Mouse (Mus musculus) kidney, postnatal 0 days (tissue): ENCODE results near the gene Prex1. TPM values are rescaled to one million over a fixed set of nuclear protein-coding genes. Genes with fewer than 3 reads are reported as not detected.
A peak's percentile ranks its signal among the peaks of the same experiment; 100 is the strongest.

Experiments used
- ATAC-seq: fragments of 200-750 bp; cut with Nextera tagmentation; replicated peaks from 2 replicates; pipeline ENCODE4 v1.8.0; 2017; ENCODE audit warnings: low read depth, moderate number of reproducible peaks, moderate TSS enrichment, moderate library complexity; ENCODE audit not compliant: low FRiP score
- DNase-seq: peaks from one replicate; pipeline ENCODE4 v3.0.0-alpha.2; 2016; ENCODE audit warnings: low spot score
- H3K27ac ChIP-seq: fragments of 300-500 bp; sonication (generic); 2 replicates; pipeline ENCODE4 v1.5.1; 2014; ENCODE audit warnings: mild to moderate bottlenecking
- H3K27me3 ChIP-seq: fragments of 300-500 bp; sonication (generic); 2 replicates; pipeline ENCODE4 v1.6.1; 2014; ENCODE audit warnings: low read length, mixed read lengths; ENCODE audit not compliant: insufficient read depth
- H3K36me3 ChIP-seq: fragments of 300-500 bp; sonication (generic); 2 replicates; pipeline ENCODE4 v1.6.1; 2014; ENCODE audit warnings: low read length, mixed read lengths; ENCODE audit not compliant: insufficient read depth
- H3K4me1 ChIP-seq: fragments of 300-500 bp; sonication (generic); replicated peaks from 2 replicates; pipeline ENCODE4 v1.6.1; 2014; ENCODE audit warnings: antibody characterized with exemption, low read length, mixed read lengths; ENCODE audit not compliant: insufficient read depth
- H3K4me2 ChIP-seq: fragments of 300-500 bp; sonication (generic); 2 replicates; pipeline ENCODE4 v1.6.1; 2014; ENCODE audit warnings: mild to moderate bottlenecking, low read length, moderate library complexity, mixed read lengths
- H3K4me3 ChIP-seq: fragments of 300-500 bp; sonication (generic); replicated peaks from 2 replicates; pipeline ENCODE4 v1.5.1; 2014; ENCODE audit warnings: low read depth, low read length
- H3K9ac ChIP-seq: fragments of 300-500 bp; sonication (generic); 2 replicates; pipeline ENCODE4 v1.6.1; 2014; ENCODE audit warnings: low read depth, low read length
- H3K9me3 ChIP-seq: fragments of 300-500 bp; sonication (generic); replicated peaks from 2 replicates; pipeline ENCODE4 v1.6.1; 2016; ENCODE audit warnings: low read length, inconsistent platforms, mixed read lengths
- CTCF ChIP-seq: IDR thresholded peaks from 2 replicates; pipeline ENCODE4 v1.5.1; 2016; ENCODE audit warnings: antibody characterized with exemption, low read depth, mild to moderate bottlenecking, moderate library complexity
- WGBS: fragments of 180-500 bp; shearing (Covaris S2); extraction: QIAGEN DNeasy Blood & Tissue Kit; methylation state at CpG from one replicate; pipeline ENCODE4 v1.1.7; 2014; 5-methylcytosine and 5-hydroxymethylcytosine counted together
- polyA plus RNA-seq: library from polyadenylated mRNA; unstranded; fragments of >200 nt; fragmentation: Nextera tagmentation; extraction: Ambion mirVana; gene quantifications from 2 replicates; pipeline ENCODE4 v1.2.1, GENCODE M21; 2015

Prex1 gene
- polyA plus RNA-seq, 1 experiment from 2014 or later, result 9.8 TPM

DNA sequence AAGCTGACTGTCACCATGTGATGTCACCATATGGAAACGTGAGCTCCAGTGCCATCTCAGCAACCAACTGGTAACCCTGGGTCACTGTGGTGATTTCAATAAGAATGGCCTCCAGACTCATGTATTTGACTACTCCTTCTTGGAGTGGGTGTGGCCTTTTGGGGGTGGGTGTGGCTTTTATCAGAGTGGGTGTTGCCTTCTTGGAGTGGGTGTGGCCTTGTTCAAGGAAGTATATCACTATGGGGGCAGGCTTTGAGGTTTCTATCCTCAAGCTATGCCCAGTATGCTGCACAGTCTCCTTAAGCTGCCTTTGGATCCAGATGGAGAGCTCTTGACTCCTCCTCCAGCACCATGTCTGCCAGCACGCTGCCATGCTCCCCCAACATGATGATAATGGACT is 19.0 kb downstream of the Prex1 start:
- Histone ChIP-seq H3K27ac (no peak overlapping the region), H3K4me1 (no peaks in the 10 kb centered on the region), H3K4me2 (no peak overlapping the region), H3K4me3 (no peak overlapping the region), H3K27me3 (no peaks in the 10 kb centered on the region), H3K9me3 (no peaks in the 10 kb centered on the region), H3K9ac (no peak overlapping the region), H3K36me3 (no peaks in the 10 kb centered on the region)
- ATAC-seq (no peak), DNase-seq (no peak)
- TF ChIP-seq CTCF, result no peak
- WGBS, result 98% methylated on average over 2 of the region's 2 CpGs

DNA sequence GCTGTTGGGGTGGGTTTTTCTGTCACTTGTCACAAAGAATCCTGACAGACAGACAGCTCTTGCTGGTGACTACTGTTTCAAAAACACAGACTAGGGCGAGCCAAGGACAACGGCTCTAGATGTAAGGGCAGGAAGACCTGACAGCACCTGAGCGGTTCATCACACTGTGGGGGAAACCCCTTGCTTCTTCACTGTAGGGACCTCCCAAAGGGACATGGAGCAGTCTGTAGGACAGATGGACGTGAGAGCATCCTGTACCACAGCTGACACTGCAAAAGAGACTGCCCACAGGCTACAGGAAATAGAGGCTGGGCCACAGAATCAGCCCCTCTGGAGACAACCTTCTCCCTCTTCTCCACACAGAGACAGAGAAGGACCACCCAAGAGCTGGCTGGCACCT is 20.2 kb downstream of the Prex1 start:
- H3K4me2 ChIP-seq, result no peak overlapping the region
- no peak for ATAC-seq
- no peaks in the 10 kb centered on the region for H3K4me1 ChIP-seq
- no peaks in the 10 kb centered on the region for H3K9me3 ChIP-seq
- no peaks in the 10 kb centered on the region for H3K36me3 ChIP-seq
- H3K27me3 ChIP-seq, result no peaks in the 10 kb centered on the region
- no peak overlapping the region for H3K9ac ChIP-seq
- no peak overlapping the region for H3K4me3 ChIP-seq
- no peak overlapping the region for H3K27ac ChIP-seq
- DNase-seq, result no peak
- no peak for TF ChIP-seq CTCF
- 72% methylated on average over 4 of the region's 4 CpGs for WGBS

DNA sequence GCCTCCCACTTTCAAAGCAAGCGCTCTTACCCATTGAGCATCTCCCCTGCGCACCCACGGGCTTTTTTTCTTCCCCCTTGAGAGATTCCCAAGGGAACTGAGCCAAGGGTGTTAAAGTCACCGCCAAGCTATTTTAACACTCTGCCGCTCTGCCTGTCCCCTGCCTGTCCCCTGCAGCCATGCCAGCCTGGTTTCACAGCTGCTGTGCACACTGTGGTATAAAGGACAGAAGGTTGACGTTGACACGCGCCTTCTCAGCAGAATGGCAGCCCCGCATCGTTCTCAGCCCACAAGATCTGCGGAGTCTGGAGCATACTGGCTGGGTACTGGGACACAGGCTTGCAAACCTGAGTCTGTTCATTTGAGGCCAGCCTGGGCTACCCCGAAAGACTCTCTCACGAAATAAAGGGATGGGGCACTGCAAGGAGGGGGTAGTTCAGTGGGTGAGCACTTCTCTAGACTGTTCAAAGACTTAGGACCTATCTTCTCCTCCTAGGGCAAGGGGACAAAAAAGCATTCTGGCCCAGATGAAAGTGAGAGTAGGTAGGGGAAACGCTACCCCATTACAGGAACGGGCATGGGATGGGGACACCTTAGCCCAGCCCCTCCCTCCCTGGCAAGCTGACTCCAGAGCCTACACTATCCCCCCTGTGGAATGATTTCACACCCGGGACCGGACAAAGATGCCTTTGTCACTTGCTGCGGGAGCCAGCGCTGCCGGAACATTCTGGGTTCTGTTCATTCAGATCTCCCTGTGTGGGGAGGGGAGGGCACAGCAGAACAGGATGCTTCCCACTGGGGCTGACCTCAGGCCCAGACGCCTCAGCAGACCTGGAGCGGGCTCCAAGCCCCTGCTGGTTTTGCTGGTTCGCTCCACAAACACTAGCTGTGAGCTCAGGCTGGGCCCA is 21.8 kb downstream of the Prex1 start:
- no peak for ATAC-seq
- no peak for DNase-seq
- no peak overlapping the region for H3K9ac ChIP-seq

DNA sequence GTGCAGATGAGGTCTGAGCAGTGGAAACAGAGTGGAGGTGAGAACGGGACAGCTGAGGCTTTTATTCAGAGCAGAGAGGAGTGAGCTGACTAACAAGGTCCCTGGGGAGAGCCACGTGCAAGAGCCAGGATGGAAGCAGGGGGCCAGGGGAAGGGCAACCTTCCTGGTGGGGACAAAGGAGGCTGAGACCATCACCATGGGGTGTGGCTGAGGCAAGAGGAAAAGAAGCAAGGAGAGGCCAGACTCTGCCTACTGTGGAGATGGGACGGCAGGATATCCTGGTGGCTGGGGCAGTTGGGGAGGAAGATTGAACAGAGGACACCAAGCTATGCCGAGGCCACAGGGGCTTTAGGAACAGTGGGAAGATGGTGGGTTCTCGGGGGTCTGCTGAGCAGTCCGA is 26.7 kb downstream of the Prex1 start:
- Histone ChIP-seq H3K9ac (no peak overlapping the region), H3K4me1 (no peaks in the 10 kb centered on the region), H3K27me3 (no peaks in the 10 kb centered on the region), H3K4me3 (no peak overlapping the region), H3K9me3 (no peaks in the 10 kb centered on the region), H3K27ac (peak overlapping the region; percentile 25; the same call in 1 of the 2 replicates), H3K4me2 (no peak overlapping the region), H3K36me3 (no peaks in the 10 kb centered on the region)
- no peak for TF ChIP-seq CTCF
- 33% methylated on average over 6 of the region's 6 CpGs for WGBS
- ATAC-seq (no peak), DNase-seq (peak; percentile 59)

More for the DNA sequence above, 21.8 kb downstream of the Prex1 start:
- Histone ChIP-seq H3K9me3 (no peaks in the 10 kb centered on the region), H3K4me1 (no peaks in the 10 kb centered on the region), H3K36me3 (no peaks in the 10 kb centered on the region), H3K4me2 (no peak overlapping the region), H3K27me3 (no peaks in the 10 kb centered on the region), H3K27ac (no peak overlapping the region), H3K4me3 (no peak overlapping the region)
- 70% methylated on average over 23 of the region's 23 CpGs for WGBS
- TF ChIP-seq CTCF, result no peak

DNA sequence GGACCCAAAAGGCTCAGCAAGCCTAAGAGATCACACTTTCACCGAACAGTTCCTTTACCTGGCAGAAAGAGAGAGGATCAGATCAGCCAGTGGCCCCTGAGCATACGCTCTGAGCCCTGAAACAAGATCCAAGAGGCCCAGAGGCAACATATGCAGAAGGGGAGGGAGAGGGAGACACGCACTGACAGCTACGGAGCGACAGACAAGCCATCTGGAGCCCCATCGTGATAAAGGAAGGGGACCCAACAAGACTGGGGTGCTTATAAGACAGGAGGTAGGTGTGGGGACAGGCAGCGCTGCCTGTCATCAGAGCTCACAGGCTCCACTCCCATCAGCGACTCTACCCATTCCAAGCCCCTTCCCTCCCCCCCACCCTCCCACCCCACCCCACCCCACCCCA is 27.8 kb downstream of the Prex1 start:
- H3K4me3 ChIP-seq, result no peak overlapping the region
- TF ChIP-seq CTCF, result no peak
- no peak for ATAC-seq
- H3K4me2 ChIP-seq, result no peak overlapping the region
- no peak for DNase-seq
- WGBS, result 49% methylated on average over 8 of the region's 8 CpGs
- no peak overlapping the region for H3K9ac ChIP-seq
- H3K36me3 ChIP-seq, result no peaks in the 10 kb centered on the region
- H3K27me3 ChIP-seq, result no peaks in the 10 kb centered on the region
- no peaks in the 10 kb centered on the region for H3K9me3 ChIP-seq
- no peak overlapping the region for H3K27ac ChIP-seq
- no peaks in the 10 kb centered on the region for H3K4me1 ChIP-seq

DNA sequence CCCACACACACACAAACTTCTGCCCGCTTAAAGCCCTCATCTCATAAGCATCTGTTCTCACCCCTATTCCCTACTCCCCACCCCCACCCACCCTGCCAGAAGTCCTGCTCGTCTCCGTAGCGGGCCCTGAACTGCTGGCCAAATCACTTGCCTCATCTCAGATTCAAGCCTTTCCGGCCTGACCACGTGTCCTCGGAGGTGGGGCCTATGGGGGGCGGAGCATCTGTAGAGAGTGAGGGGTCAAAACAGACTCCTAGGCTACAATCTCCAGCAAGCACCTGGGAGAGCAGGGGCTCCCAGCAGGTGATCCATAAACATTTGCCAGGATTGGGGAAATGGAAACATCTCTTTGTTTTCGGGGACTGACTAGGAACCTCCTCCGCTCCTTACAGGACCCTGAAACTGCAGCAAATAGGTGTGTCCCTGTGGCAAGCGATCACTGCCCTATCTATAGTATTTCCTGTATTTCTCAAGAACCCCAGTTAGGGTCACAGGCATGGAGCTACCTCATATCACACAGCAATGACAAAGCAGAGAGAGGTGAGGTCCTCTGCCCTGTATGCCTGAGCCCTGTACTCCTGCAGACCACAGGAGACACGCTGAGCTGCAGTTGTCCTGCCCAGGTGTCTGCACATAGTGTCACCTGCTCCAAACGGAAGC is 29.6 kb downstream of the Prex1 start:
- DNase-seq, result no peak
- H3K4me2 ChIP-seq, result no peak overlapping the region
- H3K27ac ChIP-seq, result no peak overlapping the region
- TF ChIP-seq CTCF, result no peak
- H3K36me3 ChIP-seq, result no peaks in the 10 kb centered on the region
- no peak overlapping the region for H3K4me3 ChIP-seq
- WGBS, result 27% methylated on average over 13 of the region's 13 CpGs
- H3K9me3 ChIP-seq, result no peaks in the 10 kb centered on the region
- no peak for ATAC-seq
- no peak overlapping the region for H3K9ac ChIP-seq
- H3K4me1 ChIP-seq, result 0 out of 2 replicates have a peak, but pooled peaks cover 2% of the 10 kb centered on the region
- H3K27me3 ChIP-seq, result no peaks in the 10 kb centered on the region
